Mouse (Mus musculus) layer of hippocampus, adult 9-10 months (tissue): Measurements from ENCODE around the gene Plppr3.

Experiments used
- DNase-seq: peaks from one replicate; pipeline ENCODE4 v3.0.0; 2022; ENCODE audit warnings: low spot score

Gene Plppr3

GRCm38 (mm10) chr10:79874290-79874862 lies at the start of gene Plppr3, which contains the start of gene Prtn3:
TSS of gene Plppr3 (minus strand) at chr10:79874634.
TSS of gene Prtn3 (plus strand) at chr10:79874476.
- no peak for DNase-seq

DNA sequence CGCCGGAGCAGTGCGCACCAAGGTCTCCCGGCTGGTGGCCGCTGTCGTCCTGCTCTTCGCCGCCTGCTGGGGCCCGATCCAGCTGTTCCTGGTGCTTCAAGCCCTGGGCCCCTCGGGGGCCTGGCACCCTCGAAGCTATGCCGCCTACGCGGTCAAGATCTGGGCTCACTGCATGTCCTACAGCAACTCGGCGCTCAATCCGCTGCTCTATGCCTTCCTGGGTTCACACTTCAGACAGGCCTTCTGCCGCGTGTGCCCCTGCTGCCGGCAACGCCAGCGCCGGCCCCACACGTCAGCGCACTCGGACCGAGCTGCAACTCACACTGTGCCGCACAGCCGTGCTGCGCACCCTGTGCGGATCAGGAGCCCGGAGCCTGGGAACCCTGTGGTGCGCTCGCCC lies 47.1 kb upstream of the Plppr3 start:
- DNase-seq: no peak

DNA sequence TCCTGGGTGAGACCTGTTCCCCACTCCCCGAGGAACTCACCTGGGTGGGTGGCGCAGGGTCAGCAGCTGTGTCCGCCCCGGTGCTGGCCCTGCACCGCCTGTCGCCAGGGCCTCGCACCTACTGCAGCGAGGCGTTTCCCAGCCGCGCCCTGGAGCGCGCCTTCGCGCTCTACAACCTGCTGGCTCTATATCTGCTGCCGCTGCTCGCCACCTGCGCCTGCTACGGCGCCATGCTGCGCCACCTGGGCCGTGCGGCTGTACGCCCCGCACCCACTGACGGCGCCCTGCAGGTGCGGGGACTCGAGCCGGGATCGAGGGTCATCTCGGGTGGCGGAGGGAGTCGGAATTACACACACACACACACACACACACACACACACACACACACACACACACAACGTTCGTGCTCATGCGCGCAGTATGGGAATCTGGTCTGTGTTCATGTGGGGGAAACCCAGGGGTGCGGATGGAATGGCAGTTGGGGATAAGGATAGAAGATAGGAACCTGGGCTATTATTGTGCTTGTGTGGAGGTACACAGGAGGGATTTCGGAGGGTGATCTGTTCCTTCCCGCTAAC lies 46.6 kb upstream of the Plppr3 start, which contains the start of gene R3hdm4:
TSS of gene R3hdm4 (minus strand) at position 251 of the 578 bp plus-strand sequence.
- DNase-seq: no peak

- DNase-seq: no peak
Observed at GRCm38 (mm10) chr10:79920056-79920890, 45.8 kb upstream of the Plppr3 start.

- DNase-seq: no peak
Observed at GRCm38 (mm10) chr10:79919251-79919849, 44.9 kb upstream of the Plppr3 start.

DNA sequence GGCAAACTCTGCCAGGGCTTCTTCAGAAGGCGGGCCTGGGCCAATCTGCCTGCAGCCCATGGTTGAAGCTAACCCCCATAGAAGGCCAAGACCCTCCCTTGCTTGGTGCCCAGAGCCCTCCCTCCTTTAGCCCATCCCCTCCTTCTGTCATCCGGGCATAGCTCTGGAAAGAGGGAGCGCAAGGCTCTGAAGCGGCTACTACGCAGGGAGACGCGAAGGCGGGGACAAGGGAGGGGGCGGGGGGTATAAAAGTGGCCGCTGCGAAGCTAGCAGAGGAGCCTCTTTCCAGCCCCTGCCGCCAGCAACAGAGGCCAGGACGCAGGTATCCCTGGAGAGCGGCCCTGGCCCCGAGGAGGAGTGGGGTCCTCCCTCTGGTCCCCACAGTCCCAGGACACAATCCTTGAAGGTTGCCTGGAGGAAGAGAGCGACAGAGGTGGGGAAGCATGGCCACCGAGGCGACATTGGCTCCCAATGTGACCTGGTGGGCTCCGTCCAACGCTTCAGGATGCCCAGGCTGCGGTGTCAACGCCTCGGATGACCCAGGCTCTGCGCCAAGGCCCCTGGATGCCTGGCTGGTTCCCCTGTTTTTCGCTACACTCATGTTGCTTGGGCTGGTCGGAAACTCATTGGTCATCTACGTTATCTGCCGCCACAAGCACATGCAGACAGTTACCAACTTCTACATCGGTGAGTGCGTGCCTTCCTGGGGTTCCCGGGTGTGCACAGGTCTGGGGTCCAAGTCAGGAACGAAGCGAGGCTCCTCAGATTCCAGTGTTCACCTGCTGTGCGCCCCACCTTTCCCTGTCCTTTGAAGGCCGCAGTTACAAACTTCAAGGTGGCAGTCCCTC lies 44.0 kb upstream of the Plppr3 start:
- DNase-seq: no peak

GRCm38 (mm10) chr10:79917532-79918100 lies 43.2 kb upstream of the Plppr3 start:
- no peak for DNase-seq

GRCm38 (mm10) chr10:79916808-79917531 lies 42.5 kb upstream of the Plppr3 start, which contains the start of gene Kiss1r:
TSS of gene Kiss1r (plus strand) at chr10:79916971.
- peak; percentile 42 for DNase-seq

DNA sequence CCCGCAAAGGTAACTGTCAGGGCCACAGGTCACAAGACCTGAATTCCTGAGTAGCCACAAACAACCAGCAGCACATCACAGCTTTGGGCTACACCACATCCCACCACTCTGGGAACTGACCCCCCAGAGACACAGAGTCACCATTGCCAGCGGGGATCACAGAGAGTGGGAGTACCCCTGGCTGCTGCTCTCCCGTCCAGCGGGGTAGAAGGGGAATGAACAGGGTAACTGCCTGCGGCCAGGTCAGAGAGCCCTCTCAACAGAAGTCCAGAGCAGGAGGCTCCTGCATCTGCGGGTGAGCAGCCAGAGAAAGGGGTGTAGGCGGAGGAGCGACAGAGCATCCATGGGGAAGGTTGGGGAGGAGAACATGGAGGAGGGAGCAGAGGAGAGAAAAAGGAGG lies 41.6 kb upstream of the Plppr3 start:
- no peak for DNase-seq

- no peak for DNase-seq
Observed at GRCm38 (mm10) chr10:79914948-79915596, 40.6 kb upstream of the Plppr3 start.

GRCm38 (mm10) chr10:79914131-79914947 lies 39.9 kb upstream of the Plppr3 start:
- DNase-seq: no peak

DNA sequence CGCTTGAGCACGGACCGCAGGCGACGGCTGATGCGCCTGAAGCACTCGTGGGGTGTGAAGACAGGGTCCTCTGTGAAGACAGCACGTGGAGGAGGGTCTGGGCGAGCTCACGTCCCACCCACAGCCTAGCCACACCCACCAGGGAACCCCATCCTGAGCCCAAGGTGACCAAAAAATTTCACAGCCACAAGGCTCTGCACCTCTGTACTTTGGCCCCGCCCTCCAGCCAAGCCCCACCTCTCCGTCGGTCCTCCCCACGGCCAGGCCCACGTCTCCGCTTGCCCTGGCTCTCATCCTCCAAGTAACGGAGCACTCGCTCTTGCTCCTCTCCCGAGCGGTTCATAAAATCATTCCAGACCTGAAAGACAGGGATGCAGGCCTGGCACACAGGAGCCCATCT lies 38.0 kb upstream of the Plppr3 start:
- no peak for DNase-seq

GRCm38 (mm10) chr10:79910556-79910955 lies 36.1 kb upstream of the Plppr3 start, which contains the start of gene Gm26602:
TSS of gene Gm26602 (plus strand) at chr10:79910856.
- no peak for DNase-seq

- peak; percentile 79 for DNase-seq
Observed at GRCm38 (mm10) chr10:79909092-79909922, 34.9 kb upstream of the Plppr3 start.

- peak; percentile 96 for DNase-seq
Observed at GRCm38 (mm10) chr10:79908167-79909091, 34.0 kb upstream of the Plppr3 start, which contains the start of gene Med16. TSS of gene Med16 (minus strand) at chr10:79908923.

DNA sequence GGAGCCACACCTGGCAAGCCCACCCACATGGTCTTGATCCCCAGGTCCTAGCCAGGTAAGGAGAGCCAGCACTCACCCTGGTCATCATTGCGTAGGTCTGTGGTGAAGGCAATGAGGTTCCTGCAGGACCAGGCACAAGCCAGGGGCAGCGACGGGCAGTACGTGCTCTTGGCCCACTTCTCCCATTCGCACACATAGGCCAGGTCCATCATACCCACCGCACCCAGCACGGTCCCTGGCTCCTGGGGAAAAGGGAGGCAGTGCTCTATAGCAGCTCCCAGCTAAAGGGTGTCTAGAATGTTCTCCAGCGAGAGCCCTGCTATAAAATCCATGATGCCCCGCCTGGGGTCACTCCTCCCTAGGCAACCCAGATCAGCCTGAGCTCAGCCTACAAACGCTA lies 33.0 kb upstream of the Plppr3 start:
- DNase-seq: no peak

- no peak for DNase-seq
Observed at GRCm38 (mm10) chr10:79906712-79907111, 32.3 kb upstream of the Plppr3 start.
